Mouse (Mus musculus) heart, embryonic 11.5 days (tissue): Measurements from ENCODE around the gene Trio. TPM values are rescaled to one million over a fixed set of nuclear protein-coding genes. Genes with fewer than 3 reads are reported as not detected.

Source experiments
- ATAC-seq: fragments of 200-750 bp; cut with Nextera tagmentation; replicated peaks from 2 replicates; pipeline ENCODE4 v1.8.0; 2017; ENCODE audit warnings: moderate library complexity; ENCODE audit not compliant: insufficient number of reproducible peaks, low FRiP score, low TSS enrichment
- H3K27ac ChIP-seq: fragments of 300-500 bp; sonication (generic); 2 replicates; pipeline ENCODE4 v1.5.1; 2014; ENCODE audit warnings: mild to moderate bottlenecking, low read depth, low read length
- H3K27me3 ChIP-seq: fragments of 300-500 bp; sonication (generic); 2 replicates; pipeline ENCODE4 v1.6.1; 2014; ENCODE audit warnings: mild to moderate bottlenecking, low read length, mixed read lengths; ENCODE audit not compliant: control insufficient read depth, insufficient read depth
- H3K36me3 ChIP-seq: fragments of 300-500 bp; sonication (generic); 2 replicates; pipeline ENCODE4 v1.6.1; 2014; ENCODE audit warnings: mild to moderate bottlenecking, low read length, moderate library complexity, mixed read lengths; ENCODE audit not compliant: control insufficient read depth, insufficient read depth
- H3K4me1 ChIP-seq: fragments of 300-500 bp; sonication (generic); 2 replicates; pipeline ENCODE4 v1.6.1; 2014; ENCODE audit warnings: low read length; ENCODE audit not compliant: control insufficient read depth, insufficient read depth
- H3K4me2 ChIP-seq: fragments of 300-500 bp; sonication (generic); 2 replicates; pipeline ENCODE4 v1.6.1; 2014; ENCODE audit warnings: mild to moderate bottlenecking, moderate library complexity
- H3K4me3 ChIP-seq: fragments of 300-500 bp; sonication (generic); 2 replicates; pipeline ENCODE4 v1.5.1; 2014; ENCODE audit warnings: low read depth, low read length
- H3K9ac ChIP-seq: fragments of 300-500 bp; sonication (generic); 2 replicates; pipeline ENCODE4 v1.6.1; 2014; ENCODE audit warnings: mild to moderate bottlenecking, low read depth, low read length, moderate library complexity
- H3K9me3 ChIP-seq: fragments of 300-500 bp; sonication (generic); replicated peaks from 2 replicates; pipeline ENCODE4 v1.6.1; 2016; ENCODE audit warnings: low read length; ENCODE audit not compliant: control insufficient read depth
- WGBS: fragments of 180-500 bp; shearing (Covaris S2); extraction: QIAGEN DNeasy Blood & Tissue Kit; methylation state at CpG from one replicate; pipeline ENCODE4 v1.1.7; 2014; ENCODE audit not compliant: insufficient replicate concordance; 5-methylcytosine and 5-hydroxymethylcytosine counted together
- polyA plus RNA-seq: library from polyadenylated mRNA; unstranded; fragments of >200 nt; fragmentation: Nextera tagmentation; extraction: Ambion mirVana; gene quantifications from 2 replicates; pipeline ENCODE4 v1.2.1, GENCODE M21; 2014

Trio gene
- polyA plus RNA-seq, 1 experiment from 2014 or later = 28.5 TPM

- WGBS = 37% methylated on average over 11 of the region's 11 CpGs
- H3K27ac ChIP-seq = no peak overlapping the region
Measured at GRCm38 (mm10) chr15:27955614-27956013, 70.0 kb downstream of the Trio start.

DNA sequence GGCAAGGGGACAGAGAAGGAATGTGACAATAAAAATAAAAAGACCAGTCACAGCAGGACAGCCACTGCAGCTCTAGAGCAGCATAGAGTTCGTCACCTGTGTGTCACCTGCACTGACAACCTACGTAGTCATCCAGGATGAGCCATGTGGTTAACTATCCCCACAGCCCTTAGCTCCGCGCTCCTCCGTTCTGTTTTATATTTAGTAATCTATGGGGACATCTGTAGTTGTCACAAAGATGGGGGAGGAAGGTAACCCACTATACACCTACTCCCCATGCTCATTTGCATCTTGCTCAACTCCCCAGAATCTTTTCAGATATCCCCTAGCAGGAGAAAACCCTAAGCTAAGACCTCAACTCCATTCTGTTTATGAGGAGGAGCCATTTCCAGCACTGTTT lies 71.3 kb downstream of the Trio start:
- WGBS = 86% methylated on average over 5 of the region's 5 CpGs
- Histone ChIP-seq H3K4me2 (no peak overlapping the region), H3K9ac (no peak overlapping the region), H3K4me1 (peaks cover 41% of the 10 kb centered on the region), H3K36me3 (no peaks in the 10 kb centered on the region), H3K9me3 (no peaks in the 10 kb centered on the region), H3K4me3 (no peak overlapping the region), H3K27ac (no peak overlapping the region), H3K27me3 (no peaks in the 10 kb centered on the region)
- no peak for ATAC-seq

More at GRCm38 (mm10) chr15:27955614-27956013, 70.0 kb downstream of the Trio start:
- no peaks in the 10 kb centered on the region for H3K27me3 ChIP-seq
- H3K4me3 ChIP-seq = no peak overlapping the region
- H3K9ac ChIP-seq = no peak overlapping the region
- no peak overlapping the region; the same call in 1 of the 2 replicates for H3K4me2 ChIP-seq
- H3K36me3 ChIP-seq = no peaks in the 10 kb centered on the region
- ATAC-seq = 0 out of 2 replicates have a peak, but pooled peaks have one; percentile 8
- H3K4me1 ChIP-seq = peaks cover 51% of the 10 kb centered on the region
- no peaks in the 10 kb centered on the region for H3K9me3 ChIP-seq

- H3K36me3 ChIP-seq = no peaks in the 10 kb centered on the region
- H3K4me3 ChIP-seq = no peak overlapping the region
- ATAC-seq = no peak
- no peak overlapping the region for H3K4me2 ChIP-seq
- H3K27me3 ChIP-seq = no peaks in the 10 kb centered on the region
- H3K9me3 ChIP-seq = no peaks in the 10 kb centered on the region
- no peak overlapping the region for H3K9ac ChIP-seq
- H3K4me1 ChIP-seq = peaks cover 39% of the 10 kb centered on the region
- WGBS = 34% methylated on average over 3 of the region's 3 CpGs
- no peak overlapping the region for H3K27ac ChIP-seq
Measured at GRCm38 (mm10) chr15:27953570-27953969, 72.1 kb downstream of the Trio start.

- Histone ChIP-seq H3K27me3 (no peaks in the 10 kb centered on the region), H3K4me3 (no peak overlapping the region), H3K36me3 (no peaks in the 10 kb centered on the region), H3K9me3 (no peaks in the 10 kb centered on the region), H3K4me1 (peaks cover 29% of the 10 kb centered on the region), H3K9ac (no peak overlapping the region), H3K4me2 (no peak overlapping the region), H3K27ac (no peak overlapping the region)
- no peak for ATAC-seq
- 87% methylated on average over 7 of the region's 7 CpGs for WGBS
Measured at GRCm38 (mm10) chr15:27951195-27951594, 74.5 kb downstream of the Trio start.

- WGBS = 86% methylated on average over 9 of the region's 9 CpGs
Measured at GRCm38 (mm10) chr15:27949196-27949595, 76.5 kb downstream of the Trio start.

DNA sequence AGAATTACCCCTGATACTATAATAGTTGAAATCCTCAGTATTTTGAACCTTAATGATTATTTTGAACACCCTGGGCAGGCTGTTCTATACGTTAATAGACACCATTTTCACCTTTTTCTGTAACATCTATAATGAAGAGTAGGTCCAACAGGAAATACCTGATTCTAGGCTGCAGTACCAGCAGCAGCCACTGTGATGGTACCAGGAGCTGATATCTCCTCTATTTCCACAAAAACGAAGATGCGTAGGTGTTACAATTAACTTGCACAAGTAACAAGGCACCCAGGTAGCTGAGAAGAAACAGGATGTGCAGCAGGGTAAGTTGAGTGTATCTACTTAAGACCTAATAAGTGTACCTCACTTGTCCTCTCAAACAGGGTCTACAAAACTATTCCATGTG lies 77.8 kb downstream of the Trio start:
- 84% methylated on average over 3 of the region's 3 CpGs for WGBS
- Histone ChIP-seq H3K36me3 (no peaks in the 10 kb centered on the region), H3K27ac (no peak overlapping the region), H3K9me3 (no peaks in the 10 kb centered on the region), H3K4me1 (peaks cover 28% of the 10 kb centered on the region), H3K4me2 (no peak overlapping the region), H3K27me3 (no peaks in the 10 kb centered on the region), H3K9ac (no peak overlapping the region), H3K4me3 (no peak overlapping the region)
- no peak for ATAC-seq

More at GRCm38 (mm10) chr15:27949196-27949595, 76.5 kb downstream of the Trio start:
- Histone ChIP-seq H3K4me3 (no peak overlapping the region), H3K9me3 (no peaks in the 10 kb centered on the region), H3K27me3 (no peaks in the 10 kb centered on the region), H3K27ac (no peak overlapping the region), H3K9ac (no peak overlapping the region), H3K4me1 (peaks cover 28% of the 10 kb centered on the region), H3K36me3 (no peaks in the 10 kb centered on the region), H3K4me2 (no peak overlapping the region)
- no peak for ATAC-seq

GRCm38 (mm10) chr15:27945570-27945969 lies 80.1 kb downstream of the Trio start:
- 65% methylated on average over 9 of the region's 9 CpGs for WGBS
- Histone ChIP-seq H3K4me3 (no peak overlapping the region), H3K9me3 (no peaks in the 10 kb centered on the region), H3K36me3 (no peaks in the 10 kb centered on the region), H3K9ac (no peak overlapping the region), H3K4me2 (no peak overlapping the region), H3K4me1 (peaks cover 39% of the 10 kb centered on the region), H3K27me3 (no peaks in the 10 kb centered on the region), H3K27ac (no peak overlapping the region)
- no peak for ATAC-seq

DNA sequence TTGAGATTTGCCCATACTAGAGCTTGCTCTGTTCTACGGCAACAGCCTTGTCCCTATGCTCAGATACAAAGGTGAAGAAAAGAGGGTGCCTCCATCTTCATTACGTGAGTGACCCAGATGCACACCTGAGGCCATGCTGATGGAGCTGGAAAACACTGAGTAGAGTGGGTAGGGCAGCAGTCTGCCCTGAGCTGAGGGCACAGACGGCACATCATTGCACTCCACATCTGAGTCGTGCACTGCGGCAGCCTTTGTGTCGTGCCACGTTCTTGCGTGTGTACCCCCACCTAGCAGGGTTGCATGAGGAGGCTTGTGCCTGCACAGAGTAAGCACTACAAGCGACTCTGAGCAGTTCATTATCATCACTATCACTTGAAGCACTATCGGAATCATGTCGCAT lies 80.8 kb downstream of the Trio start:
- Histone ChIP-seq H3K27ac (no peak overlapping the region), H3K4me1 (peaks cover 39% of the 10 kb centered on the region), H3K27me3 (no peaks in the 10 kb centered on the region), H3K9ac (no peak overlapping the region), H3K9me3 (no peaks in the 10 kb centered on the region), H3K36me3 (no peaks in the 10 kb centered on the region), H3K4me2 (no peak overlapping the region), H3K4me3 (no peak overlapping the region)
- 87% methylated on average over 11 of the region's 11 CpGs for WGBS
- ATAC-seq = no peak

DNA sequence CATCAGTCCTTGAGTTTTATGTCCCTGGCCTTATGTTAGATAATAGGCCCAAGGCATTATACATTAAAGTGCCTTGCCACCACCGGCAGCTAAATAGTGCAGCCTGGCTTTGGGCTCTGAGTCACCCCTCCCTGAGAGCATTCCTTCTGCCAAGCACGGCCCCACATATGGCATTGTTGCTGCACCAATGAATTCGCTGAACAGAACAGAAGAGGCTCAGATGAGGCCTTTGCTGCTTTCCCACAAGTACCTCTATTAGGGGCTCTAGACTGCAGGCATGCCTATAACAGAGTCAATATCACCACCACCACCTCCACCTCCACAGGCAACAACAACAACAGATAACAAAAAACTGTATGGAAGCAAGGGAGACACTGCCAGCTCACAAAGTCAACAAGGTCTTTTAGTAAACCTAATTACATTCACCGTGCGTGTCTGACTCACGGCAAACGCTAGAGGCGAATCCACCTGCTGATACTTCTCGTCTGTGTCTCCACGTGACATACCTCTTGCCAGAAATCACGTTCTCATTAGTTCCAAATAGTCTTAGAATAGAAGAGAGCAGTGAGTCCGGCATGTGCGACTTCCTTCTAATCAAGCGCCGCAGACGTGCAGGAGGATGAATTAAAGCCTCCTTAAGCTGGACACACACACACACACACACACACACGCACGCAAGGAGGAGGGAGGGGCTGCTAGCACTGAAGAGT lies 82.0 kb downstream of the Trio start:
- Histone ChIP-seq H3K9ac (no peak overlapping the region), H3K27me3 (no peaks in the 10 kb centered on the region), H3K4me1 (peaks cover 40% of the 10 kb centered on the region), H3K36me3 (no peaks in the 10 kb centered on the region), H3K27ac (peak overlapping the region; percentile 52; the same call in 1 of the 2 replicates), H3K4me2 (no peak overlapping the region), H3K9me3 (no peaks in the 10 kb centered on the region), H3K4me3 (no peak overlapping the region)
- 66% methylated on average over 18 of the region's 18 CpGs for WGBS
- 0 out of 2 replicates have a peak, but pooled peaks have one; percentile 31 for ATAC-seq
